Mouse (Mus musculus): ENCODE data around the gene Pnmal1. TPM values are rescaled to one million over a fixed set of nuclear protein-coding genes. Genes with fewer than 3 reads are reported as not detected.

Pnmal1 gene
- polyA plus RNA-seq (2014; fragmentation: Nextera tagmentation; extraction: Ambion mirVana), result 3.7 and 4.1 TPM in 2 replicates

GRCm38 (mm10) chr7:16959539-16960187, at the start of gene Pnmal1:
Pnmal1 (plus strand) TSS chr7:16959679.
- no peaks in the 10 kb centered on the region for H3K27me3 ChIP-seq (replicated peaks; ENCODE audit: control insufficient read depth, insufficient read depth, low read length)
- no peak within 1 kb of the TSS for H3K27ac ChIP-seq (ENCODE audit: low read depth)
- H3K4me3 ChIP-seq (ENCODE audit: low read depth, low read length), result no peak within 1 kb of the TSS
- H3K4me2 ChIP-seq (ENCODE audit: low read length), result 0 out of 2 replicates have a peak within 1 kb of the TSS, but pooled peaks have one; percentile 16
- WGBS, result 25% methylated on average over 17 of the region's 17 CpGs
- peaks cover 4% of the 10 kb centered on the region; the same call in 1 of the 2 replicates for H3K4me1 ChIP-seq (replicated peaks; ENCODE audit: control insufficient read depth, insufficient read depth, low read length)
- no peaks in the 10 kb centered on the region for H3K9me3 ChIP-seq (ENCODE audit: control insufficient read depth, low read length)
- H3K9ac ChIP-seq (ENCODE audit: low read length), result no peak within 1 kb of the TSS
- H3K36me3 ChIP-seq (ENCODE audit: control insufficient read depth, insufficient read depth, low read length), result no peaks in the 10 kb centered on the region
- ATAC-seq (replicated peaks; ENCODE audit: low FRiP score, low TSS enrichment, low read depth) (peak; percentile 72), DNase-seq (ENCODE audit: low spot score) (peak; percentile 72)

GRCm38 (mm10) chr7:16909909-16910308, 49.6 kb upstream of the Pnmal1 start:
- no peak for ATAC-seq (replicated peaks; ENCODE audit: low FRiP score, low TSS enrichment, low read depth)
- Histone ChIP-seq H3K36me3 (ENCODE audit: control insufficient read depth, insufficient read depth, low read length) (peaks cover 12% of the 10 kb centered on the region), H3K4me2 (ENCODE audit: low read length) (peak overlapping the region; percentile 45), H3K9ac (ENCODE audit: low read length) (no peak overlapping the region), H3K27me3 (replicated peaks; ENCODE audit: control insufficient read depth, insufficient read depth, low read length) (no peaks in the 10 kb centered on the region), H3K4me3 (ENCODE audit: low read depth, low read length) (no peak overlapping the region), H3K9me3 (ENCODE audit: control insufficient read depth, low read length) (no peaks in the 10 kb centered on the region), H3K27ac (ENCODE audit: low read depth) (no peak overlapping the region), H3K4me1 (replicated peaks; ENCODE audit: control insufficient read depth, insufficient read depth, low read length) (peaks cover 51% of the 10 kb centered on the region)
- WGBS, result 26% methylated on average over 10 of the region's 10 CpGs
- DNase-seq (ENCODE audit: low spot score), result no peak

DNA sequence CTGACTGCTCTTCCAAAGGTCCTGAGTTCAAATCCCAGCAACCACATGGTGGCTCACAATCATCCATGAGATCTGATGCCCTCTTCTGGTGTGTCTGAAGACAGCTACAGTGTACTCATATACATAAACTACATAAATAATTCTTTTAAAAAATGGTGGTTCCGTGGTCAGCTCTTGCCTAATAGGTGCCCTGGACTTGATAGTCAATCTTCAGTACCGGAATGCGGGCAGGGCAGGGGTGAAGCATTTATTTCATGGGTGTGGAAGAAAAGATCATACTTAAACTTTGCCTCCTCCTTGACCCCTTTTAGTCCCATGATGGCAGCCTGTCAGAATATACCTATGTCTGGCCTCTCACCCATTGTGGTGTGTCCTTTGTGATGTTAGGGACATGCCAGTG, 47.6 kb upstream of the Pnmal1 start:
- 81% methylated on average over 3 of the region's 3 CpGs for WGBS
- H3K9me3 ChIP-seq (ENCODE audit: control insufficient read depth, low read length), result no peaks in the 10 kb centered on the region

DNA sequence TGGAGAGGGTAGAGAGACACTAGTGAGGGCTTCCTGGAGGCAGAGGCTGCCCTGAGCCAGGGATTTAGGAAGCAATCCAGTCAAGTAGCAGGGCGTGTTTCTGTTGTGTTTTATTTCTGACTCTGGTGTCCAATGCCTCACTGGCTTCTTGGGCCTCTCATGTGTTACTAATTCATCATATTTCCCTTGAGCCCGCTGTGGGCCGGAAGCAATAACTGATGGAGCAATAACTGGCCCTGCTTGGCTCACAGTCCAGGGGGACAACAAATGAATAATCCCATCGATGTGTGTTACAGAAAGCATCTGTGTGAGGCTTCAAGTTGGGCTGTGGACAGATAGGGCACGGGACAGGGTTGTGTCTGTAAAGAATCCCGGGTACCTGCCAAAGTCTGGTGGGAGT, 47.1 kb upstream of the Pnmal1 start:
- H3K4me1 ChIP-seq (replicated peaks; ENCODE audit: control insufficient read depth, insufficient read depth, low read length), result peaks cover 27% of the 10 kb centered on the region
- H3K9me3 ChIP-seq (ENCODE audit: control insufficient read depth, low read length), result no peaks in the 10 kb centered on the region
- H3K27me3 ChIP-seq (replicated peaks; ENCODE audit: control insufficient read depth, insufficient read depth, low read length), result no peaks in the 10 kb centered on the region
- no peak for ATAC-seq (replicated peaks; ENCODE audit: low FRiP score, low TSS enrichment, low read depth)
- H3K4me3 ChIP-seq (ENCODE audit: low read depth, low read length), result no peak overlapping the region
- H3K27ac ChIP-seq (ENCODE audit: low read depth), result no peak overlapping the region
- H3K4me2 ChIP-seq (ENCODE audit: low read length), result no peak overlapping the region
- H3K36me3 ChIP-seq (ENCODE audit: control insufficient read depth, insufficient read depth, low read length), result peaks cover 37% of the 10 kb centered on the region
- no peak for DNase-seq (ENCODE audit: low spot score)
- no peak overlapping the region for H3K9ac ChIP-seq (ENCODE audit: low read length)
- 62% methylated on average over 6 of the region's 6 CpGs for WGBS

More for the DNA sequence above, 47.6 kb upstream of the Pnmal1 start:
- H3K4me3 ChIP-seq (ENCODE audit: low read depth, low read length), result no peak overlapping the region
- no peaks in the 10 kb centered on the region for H3K27me3 ChIP-seq (replicated peaks; ENCODE audit: control insufficient read depth, insufficient read depth, low read length)
- peaks cover 31% of the 10 kb centered on the region for H3K4me1 ChIP-seq (replicated peaks; ENCODE audit: control insufficient read depth, insufficient read depth, low read length)
- no peak for ATAC-seq (replicated peaks; ENCODE audit: low FRiP score, low TSS enrichment, low read depth)
- H3K36me3 ChIP-seq (ENCODE audit: control insufficient read depth, insufficient read depth, low read length), result peaks cover 32% of the 10 kb centered on the region
- no peak overlapping the region for H3K9ac ChIP-seq (ENCODE audit: low read length)
- DNase-seq (ENCODE audit: low spot score), result no peak
- no peak overlapping the region for H3K4me2 ChIP-seq (ENCODE audit: low read length)
- H3K27ac ChIP-seq (ENCODE audit: low read depth), result no peak overlapping the region

- ATAC-seq (replicated peaks; ENCODE audit: low FRiP score, low TSS enrichment, low read depth) (peak; percentile 41), DNase-seq (ENCODE audit: low spot score) (peak; percentile 92)
- peaks cover 53% of the 10 kb centered on the region for H3K36me3 ChIP-seq (ENCODE audit: control insufficient read depth, insufficient read depth, low read length)
- no peak overlapping the region for H3K4me3 ChIP-seq (ENCODE audit: low read depth, low read length)
- peaks cover 13% of the 10 kb centered on the region for H3K4me1 ChIP-seq (replicated peaks; ENCODE audit: control insufficient read depth, insufficient read depth, low read length)
- H3K9me3 ChIP-seq (ENCODE audit: control insufficient read depth, low read length), result no peaks in the 10 kb centered on the region
- H3K4me2 ChIP-seq (ENCODE audit: low read length), result no peak overlapping the region
- H3K9ac ChIP-seq (ENCODE audit: low read length), result no peak overlapping the region
- no peaks in the 10 kb centered on the region for H3K27me3 ChIP-seq (replicated peaks; ENCODE audit: control insufficient read depth, insufficient read depth, low read length)
- no peak overlapping the region for H3K27ac ChIP-seq (ENCODE audit: low read depth)
- WGBS, result 33% methylated on average over 10 of the region's 10 CpGs
Observed at GRCm38 (mm10) chr7:16913806-16914452, 45.5 kb upstream of the Pnmal1 start.

- Histone ChIP-seq H3K4me2 (ENCODE audit: low read length) (no peak overlapping the region), H3K36me3 (ENCODE audit: control insufficient read depth, insufficient read depth, low read length) (peaks cover 60% of the 10 kb centered on the region), H3K9ac (ENCODE audit: low read length) (no peak overlapping the region), H3K4me1 (replicated peaks; ENCODE audit: control insufficient read depth, insufficient read depth, low read length) (peaks cover 7% of the 10 kb centered on the region), H3K27me3 (replicated peaks; ENCODE audit: control insufficient read depth, insufficient read depth, low read length) (no peaks in the 10 kb centered on the region), H3K27ac (ENCODE audit: low read depth) (no peak overlapping the region), H3K4me3 (ENCODE audit: low read depth, low read length) (no peak overlapping the region), H3K9me3 (ENCODE audit: control insufficient read depth, low read length) (no peaks in the 10 kb centered on the region)
- no peak for DNase-seq (ENCODE audit: low spot score)
- no peak for ATAC-seq (replicated peaks; ENCODE audit: low FRiP score, low TSS enrichment, low read depth)
- WGBS, result 85% methylated on average over 18 of the region's 18 CpGs
Observed at GRCm38 (mm10) chr7:16914453-16915343, 44.8 kb upstream of the Pnmal1 start.

DNA sequence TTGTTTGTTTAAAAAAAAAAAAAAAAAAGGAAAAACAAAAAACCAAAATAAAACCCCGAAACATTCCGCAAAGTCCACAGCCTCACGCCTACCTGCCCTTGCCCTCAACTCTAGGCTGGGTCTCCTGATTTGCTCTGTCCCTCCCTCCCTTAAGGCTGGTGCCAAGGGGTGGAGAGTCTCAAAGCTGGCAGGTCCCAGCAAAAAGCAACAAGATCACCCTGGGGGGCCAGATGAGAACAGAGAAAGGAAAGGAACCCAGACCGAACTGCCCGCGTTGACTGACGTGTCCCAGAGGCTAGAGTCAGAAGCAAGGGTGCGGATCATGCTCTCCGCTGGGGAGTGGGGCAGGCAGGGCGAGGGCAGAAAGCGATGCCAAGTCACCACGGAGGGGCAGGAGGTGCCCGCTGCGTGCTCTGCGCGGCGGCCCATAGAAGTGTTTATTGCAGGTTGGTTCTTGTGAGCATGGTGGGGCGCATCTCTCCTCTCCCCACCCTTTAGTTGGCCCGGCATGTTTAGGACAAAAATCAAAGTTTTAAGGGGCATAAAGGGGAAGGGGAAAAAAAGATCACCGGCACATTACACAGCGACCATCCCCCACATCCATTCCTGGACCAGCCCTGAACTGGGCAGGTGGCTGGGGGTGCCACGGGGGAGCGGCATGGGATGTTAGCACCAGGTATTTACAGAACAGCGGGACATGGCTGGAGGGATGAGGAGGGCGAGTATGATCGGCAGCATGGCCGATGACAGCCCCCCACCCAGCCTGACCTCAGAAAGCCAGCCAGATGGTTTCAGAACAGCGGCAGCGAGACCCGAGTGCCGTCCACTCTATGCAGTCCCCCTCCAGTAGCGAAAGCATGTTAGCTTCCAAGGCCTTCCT, 43.8 kb upstream of the Pnmal1 start:
- no peak overlapping the region for H3K27ac ChIP-seq (ENCODE audit: low read depth)

More for the DNA sequence above, 43.8 kb upstream of the Pnmal1 start:
- no peaks in the 10 kb centered on the region for H3K27me3 ChIP-seq (replicated peaks; ENCODE audit: control insufficient read depth, insufficient read depth, low read length)
- H3K4me3 ChIP-seq (ENCODE audit: low read depth, low read length), result no peak overlapping the region
- H3K4me2 ChIP-seq (ENCODE audit: low read length), result no peak overlapping the region
- DNase-seq (ENCODE audit: low spot score) (no peak), ATAC-seq (replicated peaks; ENCODE audit: low FRiP score, low TSS enrichment, low read depth) (no peak)
- 92% methylated on average over 32 of the region's 32 CpGs for WGBS
- no peak overlapping the region for H3K9ac ChIP-seq (ENCODE audit: low read length)
- H3K9me3 ChIP-seq (ENCODE audit: control insufficient read depth, low read length), result no peaks in the 10 kb centered on the region
- peaks cover 10% of the 10 kb centered on the region for H3K4me1 ChIP-seq (replicated peaks; ENCODE audit: control insufficient read depth, insufficient read depth, low read length)
- peaks cover 64% of the 10 kb centered on the region for H3K36me3 ChIP-seq (ENCODE audit: control insufficient read depth, insufficient read depth, low read length)

Measured in intestine, embryonic 14.5 days (tissue).